Mouse (Mus musculus) kidney, adult 2 months (tissue): ENCODE data around the gene Bckdha.

Source experiments
- CTCF ChIP-seq: fragments of 200-500 bp; conservative IDR thresholded peaks from 2 replicates; pipeline ENCODE4 v1.5.1; 2011; ENCODE audit warnings: low read depth, mild to moderate bottlenecking, control low read depth, low read length, moderate library complexity, mixed read lengths; ENCODE audit not compliant: insufficient read depth, insufficient read length
- POLR2A ChIP-seq: fragments of 200-500 bp; IDR thresholded peaks from one replicate; pipeline ENCODE4 v1.6.1; 2011; ENCODE audit warnings: low read depth, low read length, control low read depth

DNA sequence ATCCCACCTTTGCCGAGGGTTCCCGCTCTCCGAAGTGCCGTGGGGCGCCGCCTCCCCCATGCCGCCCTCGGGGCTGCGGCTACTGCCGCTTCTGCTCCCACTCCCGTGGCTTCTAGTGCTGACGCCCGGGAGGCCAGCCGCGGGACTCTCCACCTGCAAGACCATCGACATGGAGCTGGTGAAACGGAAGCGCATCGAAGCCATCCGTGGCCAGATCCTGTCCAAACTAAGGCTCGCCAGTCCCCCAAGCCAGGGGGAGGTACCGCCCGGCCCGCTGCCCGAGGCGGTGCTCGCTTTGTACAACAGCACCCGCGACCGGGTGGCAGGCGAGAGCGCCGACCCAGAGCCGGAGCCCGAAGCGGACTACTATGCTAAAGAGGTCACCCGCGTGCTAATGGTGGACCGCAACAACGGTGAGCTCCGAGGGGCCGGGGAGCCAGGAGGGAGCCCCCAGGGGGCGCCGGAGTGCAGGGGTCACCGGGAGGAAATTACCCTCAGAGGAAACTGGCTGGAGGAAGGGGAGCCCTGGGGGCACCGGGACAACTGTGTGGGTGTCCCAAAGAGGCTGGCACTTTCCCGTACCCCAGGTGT, 29.1 kb upstream of the Bckdha start:
- TF ChIP-seq POLR2A (no peak), CTCF (no peak)
